Mouse (Mus musculus) right cerebral cortex, postnatal 10 days (tissue): ENCODE measurements around the gene Acaca.
"Not testable (repeated sequence)": the region's sequence is repeated elsewhere in the genome, so short reads cannot be mapped to it uniquely, and the experiment has no call there.

Experiments
- DNase-seq, 2 experiments: peaks; one replicate each; pipeline ENCODE4 v3.0.0; 2021; ENCODE audit warnings: low spot score in 2 of 2

The Acaca gene

GRCm38 (mm10) chr11:84332384-84332783, 202.9 kb downstream of the Acaca start:
- DNase-seq = no peak

- DNase-seq = no peak
Observed at GRCm38 (mm10) chr11:84332860-84333259, 203.4 kb downstream of the Acaca start.

- DNase-seq = not testable (repeated sequence)
Observed at GRCm38 (mm10) chr11:84338273-84338672, 208.8 kb downstream of the Acaca start.

GRCm38 (mm10) chr11:84340630-84341029, 211.2 kb downstream of the Acaca start:
- no peak for DNase-seq

GRCm38 (mm10) chr11:84344522-84345236, 215.2 kb downstream of the Acaca start:
- no peak for DNase-seq

- peak; percentile 72 to 82 for DNase-seq
Observed at GRCm38 (mm10) chr11:84347766-84348165, 218.3 kb downstream of the Acaca start.

GRCm38 (mm10) chr11:84348843-84349825, 219.7 kb downstream of the Acaca start:
- no peak for DNase-seq

GRCm38 (mm10) chr11:84351150-84351549, 221.7 kb downstream of the Acaca start:
- DNase-seq = no peak

- DNase-seq = no peak
Observed at GRCm38 (mm10) chr11:84353058-84353726, 223.7 kb downstream of the Acaca start.

- no peak for DNase-seq
Observed at GRCm38 (mm10) chr11:84357304-84357703, 227.8 kb downstream of the Acaca start.

- no peak for DNase-seq
Observed at GRCm38 (mm10) chr11:84357771-84358170, 228.3 kb downstream of the Acaca start.

- no peak for DNase-seq
Observed at GRCm38 (mm10) chr11:84361551-84361950, 232.1 kb downstream of the Acaca start.

GRCm38 (mm10) chr11:84362633-84363243, 233.3 kb downstream of the Acaca start:
- DNase-seq = no peak

- DNase-seq = no peak
Observed at GRCm38 (mm10) chr11:84365313-84365712, 235.8 kb downstream of the Acaca start.

- DNase-seq = no peak
Observed at GRCm38 (mm10) chr11:84368902-84369301, 239.4 kb downstream of the Acaca start.

GRCm38 (mm10) chr11:84373122-84373521, 243.7 kb downstream of the Acaca start:
- no peak for DNase-seq

- DNase-seq = no peak
Observed at GRCm38 (mm10) chr11:84375951-84376496, 246.6 kb downstream of the Acaca start.

GRCm38 (mm10) chr11:84376510-84377365, 247.3 kb downstream of the Acaca start:
- no peak for DNase-seq

- DNase-seq = no peak
Observed at GRCm38 (mm10) chr11:84382450-84382849, 253.0 kb downstream of the Acaca start.

- DNase-seq = no peak
Observed at GRCm38 (mm10) chr11:84383891-84384290, 254.4 kb downstream of the Acaca start.
